Mouse (Mus musculus) midbrain, embryonic 15.5 days (tissue): Measurements from ENCODE around the gene Rps6kc1. TPM values are rescaled to one million over a fixed set of nuclear protein-coding genes. Genes with fewer than 3 reads are reported as not detected.

ENCODE experiments used
- ATAC-seq: fragments of 200-750 bp; cut with Nextera tagmentation; replicated peaks from 2 replicates; pipeline ENCODE4 v1.8.0; 2017; ENCODE audit warnings: moderate TSS enrichment
- H3K27ac ChIP-seq: fragments of 300-500 bp; sonication (generic); 2 replicates; pipeline ENCODE4 v1.5.1; 2015; ENCODE audit warnings: mild to moderate bottlenecking, inconsistent platforms
- H3K27me3 ChIP-seq: fragments of 300-500 bp; sonication (generic); replicated peaks from 2 replicates; pipeline ENCODE4 v1.6.1; 2015; ENCODE audit warnings: inconsistent platforms
- H3K36me3 ChIP-seq: fragments of 300-500 bp; sonication (generic); replicated peaks from 2 replicates; pipeline ENCODE4 v1.6.1; 2015; ENCODE audit warnings: inconsistent platforms
- H3K4me1 ChIP-seq: fragments of 300-500 bp; sonication (generic); 2 replicates; pipeline ENCODE4 v1.6.1; 2015; ENCODE audit warnings: inconsistent platforms
- H3K4me2 ChIP-seq: fragments of 300-500 bp; sonication (generic); 2 replicates; pipeline ENCODE4 v1.6.1; 2015; ENCODE audit warnings: inconsistent platforms, mild to moderate bottlenecking, moderate library complexity
- H3K4me3 ChIP-seq: fragments of 300-500 bp; sonication (generic); 2 replicates; pipeline ENCODE4 v1.5.1; 2015; ENCODE audit warnings: mild to moderate bottlenecking, inconsistent platforms
- H3K9ac ChIP-seq: fragments of 300-500 bp; sonication (generic); 2 replicates; pipeline ENCODE4 v1.6.1; 2015; ENCODE audit warnings: mild to moderate bottlenecking, inconsistent platforms
- H3K9me3 ChIP-seq: fragments of 300-500 bp; sonication (generic); 2 replicates; pipeline ENCODE4 v1.6.1; 2016; ENCODE audit warnings: inconsistent platforms
- WGBS: fragments of 180-500 bp; shearing (Covaris S2); methylation state at CpG from one replicate; pipeline ENCODE4 v1.1.7; 2015; ENCODE audit warnings: mixed read lengths; 5-methylcytosine and 5-hydroxymethylcytosine counted together
- polyA plus RNA-seq: library from polyadenylated mRNA; unstranded; fragments of >200 nt; fragmentation: Nextera tagmentation; extraction: Ambion mirVana; gene quantifications from 2 replicates; pipeline ENCODE4 v1.2.1, GENCODE M21; 2015

The Rps6kc1 gene
- polyA plus RNA-seq, 1 experiment from 2014 or later = 36.9 TPM

- Histone ChIP-seq H3K9ac (no peak overlapping the region), H3K27me3 (no peaks in the 10 kb centered on the region), H3K4me3 (no peak overlapping the region), H3K36me3 (no peaks in the 10 kb centered on the region), H3K4me1 (peaks cover 7% of the 10 kb centered on the region; the same call in 1 of the 2 replicates), H3K4me2 (no peak overlapping the region), H3K27ac (no peak overlapping the region), H3K9me3 (no peaks in the 10 kb centered on the region)
- 70% methylated on average over 11 of the region's 11 CpGs for WGBS
- no peak for ATAC-seq
Measured at GRCm38 (mm10) chr1:190816141-190816540, 95.4 kb downstream of the Rps6kc1 start.

- H3K36me3 ChIP-seq = peaks cover 5% of the 10 kb centered on the region; the same call in 1 of the 2 replicates
- no peak overlapping the region for H3K4me2 ChIP-seq
- H3K9me3 ChIP-seq = no peaks in the 10 kb centered on the region
- WGBS = 71% methylated on average over 6 of the region's 6 CpGs
- peaks cover 19% of the 10 kb centered on the region for H3K4me1 ChIP-seq
- no peak for ATAC-seq
- H3K9ac ChIP-seq = no peak overlapping the region
- H3K27me3 ChIP-seq = no peaks in the 10 kb centered on the region
- no peak overlapping the region for H3K4me3 ChIP-seq
- no peak overlapping the region for H3K27ac ChIP-seq
Measured at GRCm38 (mm10) chr1:190810408-190810807, 101.2 kb downstream of the Rps6kc1 start.

DNA sequence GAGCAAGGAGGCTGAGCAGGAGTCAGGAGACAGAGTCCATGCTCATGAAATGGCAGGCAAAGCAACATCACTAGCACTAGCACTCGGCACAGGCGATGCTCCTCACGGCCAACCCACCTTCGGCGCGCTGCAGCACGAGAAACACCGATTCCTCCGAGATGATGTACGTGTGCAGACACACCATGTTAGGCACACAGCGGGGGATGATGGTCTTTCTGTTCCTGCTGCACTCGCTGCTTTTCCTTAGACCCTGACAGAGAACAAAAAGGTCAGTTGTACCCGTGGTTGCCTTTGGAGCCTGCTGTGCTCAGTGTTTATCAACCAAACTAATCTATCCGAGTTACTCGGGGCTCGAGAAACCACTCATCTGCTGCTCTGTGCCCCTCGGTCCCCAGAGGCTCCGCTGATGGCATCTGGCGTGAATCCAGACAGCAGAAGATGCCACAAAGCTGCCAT is 102.8 kb downstream of the Rps6kc1 start:
- 16% methylated on average over 19 of the region's 19 CpGs for WGBS
- ATAC-seq = peak; percentile 46; the same call in 1 of the 2 replicates
- Histone ChIP-seq H3K4me2 (peak overlapping the region; percentile 11), H3K36me3 (peaks cover 5% of the 10 kb centered on the region; the same call in 1 of the 2 replicates), H3K9me3 (no peaks in the 10 kb centered on the region), H3K27ac (no peak overlapping the region; the same call in 1 of the 2 replicates), H3K4me3 (no peak overlapping the region), H3K27me3 (no peaks in the 10 kb centered on the region), H3K9ac (0 out of 2 replicates have a peak overlapping the region, but pooled peaks have one; percentile 10), H3K4me1 (peaks cover 19% of the 10 kb centered on the region)

DNA sequence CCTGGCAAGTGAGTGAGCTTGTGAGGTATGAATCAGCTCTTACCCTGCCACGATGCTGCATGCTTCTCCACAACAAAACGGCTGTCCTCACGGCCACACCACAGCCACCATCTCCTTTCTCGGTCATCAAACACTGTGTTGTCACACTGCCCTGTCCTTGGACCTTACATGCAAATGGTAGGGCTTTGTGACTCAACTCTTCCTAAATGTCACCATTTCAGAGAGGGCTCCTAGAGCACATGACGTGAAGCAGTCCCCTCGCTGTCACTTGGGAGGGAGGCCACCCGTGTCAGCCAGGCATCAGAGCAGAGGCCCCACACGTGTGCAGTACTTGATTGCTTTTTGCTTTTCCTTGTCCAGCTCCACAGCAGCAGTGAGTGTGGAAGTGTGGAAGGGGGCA is 104.8 kb downstream of the Rps6kc1 start:
- no peaks in the 10 kb centered on the region for H3K9me3 ChIP-seq
- WGBS = 91% methylated on average over 8 of the region's 8 CpGs
- H3K27me3 ChIP-seq = no peaks in the 10 kb centered on the region
- peaks cover 5% of the 10 kb centered on the region; the same call in 1 of the 2 replicates for H3K36me3 ChIP-seq
- no peak for ATAC-seq
- H3K4me3 ChIP-seq = no peak overlapping the region
- H3K9ac ChIP-seq = no peak overlapping the region
- no peak overlapping the region for H3K4me2 ChIP-seq
- H3K4me1 ChIP-seq = peaks cover 12% of the 10 kb centered on the region
- H3K27ac ChIP-seq = no peak overlapping the region

DNA sequence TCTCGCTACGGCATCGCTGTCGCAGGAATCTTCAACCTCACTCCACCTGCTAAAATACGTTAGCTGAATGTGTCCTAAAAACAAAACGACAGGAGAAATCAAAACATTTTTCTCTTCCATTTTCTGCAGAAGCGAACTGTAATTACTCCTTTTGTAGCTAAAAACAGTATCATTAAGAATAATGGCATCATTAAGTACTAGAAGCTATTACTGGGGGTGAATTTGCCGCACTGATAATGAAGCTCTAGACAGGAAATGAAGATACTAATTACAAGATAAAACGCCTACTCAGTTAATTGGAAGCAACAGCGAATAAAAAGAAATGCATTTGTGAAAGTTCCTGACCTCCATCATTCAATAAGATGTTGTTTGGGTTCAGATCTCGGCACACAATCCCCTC is 112.9 kb downstream of the Rps6kc1 start:
- Histone ChIP-seq H3K27me3 (no peaks in the 10 kb centered on the region), H3K4me1 (peaks cover 17% of the 10 kb centered on the region), H3K4me2 (no peak overlapping the region), H3K4me3 (no peak overlapping the region), H3K9me3 (no peaks in the 10 kb centered on the region), H3K27ac (no peak overlapping the region), H3K9ac (no peak overlapping the region), H3K36me3 (peaks cover 13% of the 10 kb centered on the region)
- 87% methylated on average over 11 of the region's 11 CpGs for WGBS
- no peak for ATAC-seq

- ATAC-seq = no peak
- Histone ChIP-seq H3K9ac (no peak overlapping the region), H3K27ac (no peak overlapping the region), H3K4me2 (no peak overlapping the region), H3K36me3 (peaks cover 13% of the 10 kb centered on the region), H3K4me1 (peaks cover 17% of the 10 kb centered on the region), H3K9me3 (no peaks in the 10 kb centered on the region), H3K27me3 (no peaks in the 10 kb centered on the region), H3K4me3 (no peak overlapping the region)
- WGBS = 81% methylated on average over 11 of the region's 11 CpGs
Measured at GRCm38 (mm10) chr1:190797483-190798058, 114.0 kb downstream of the Rps6kc1 start.

DNA sequence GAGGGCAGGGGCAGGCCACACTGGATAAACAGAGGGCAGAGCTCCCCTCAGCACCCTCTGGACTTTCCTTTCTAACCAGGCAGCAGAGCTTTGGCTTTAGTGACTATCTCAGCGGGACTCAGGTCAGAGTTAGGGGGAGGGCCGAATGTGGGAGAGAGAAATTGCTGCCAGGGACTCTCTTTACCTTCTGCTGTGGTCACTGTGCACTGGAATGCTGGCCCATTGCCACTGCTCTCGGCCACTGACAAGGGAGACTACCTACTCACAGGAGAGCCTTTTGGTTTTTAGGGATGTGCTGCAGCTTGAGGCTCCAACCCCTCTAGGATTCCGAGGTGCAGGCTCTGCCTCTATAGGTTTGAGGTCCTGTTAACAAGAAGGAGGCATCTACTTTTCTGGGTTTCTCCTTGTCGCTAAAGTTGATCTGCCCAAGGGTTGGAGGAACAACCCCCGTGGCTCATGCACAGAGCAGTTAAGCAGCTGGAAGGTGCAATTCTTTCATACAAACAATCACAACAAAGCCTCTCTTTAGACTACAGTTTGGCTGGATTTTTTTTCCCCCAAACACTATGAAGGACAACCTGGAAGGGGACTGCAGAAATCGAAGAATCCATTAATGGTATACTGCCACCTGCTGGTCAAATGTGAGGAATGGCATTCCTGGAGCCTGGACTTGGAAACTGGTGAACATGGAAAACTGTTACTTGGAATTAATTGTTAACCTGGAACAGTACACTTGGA is 114.7 kb downstream of the Rps6kc1 start:
- ATAC-seq = peak; percentile 73; the same call in 1 of the 2 replicates
- WGBS = 24% methylated on average over 7 of the region's 7 CpGs
- peaks cover 17% of the 10 kb centered on the region for H3K4me1 ChIP-seq
- peaks cover 13% of the 10 kb centered on the region for H3K36me3 ChIP-seq
- H3K27ac ChIP-seq = no peak overlapping the region
- H3K4me2 ChIP-seq = no peak overlapping the region
- no peak overlapping the region for H3K4me3 ChIP-seq
- H3K9me3 ChIP-seq = no peaks in the 10 kb centered on the region
- no peak overlapping the region for H3K9ac ChIP-seq
- no peaks in the 10 kb centered on the region for H3K27me3 ChIP-seq

- 82% methylated on average over 6 of the region's 6 CpGs for WGBS
- H3K36me3 ChIP-seq = no peaks in the 10 kb centered on the region
- H3K4me2 ChIP-seq = no peak overlapping the region
- H3K9me3 ChIP-seq = no peaks in the 10 kb centered on the region
- no peak overlapping the region for H3K27ac ChIP-seq
- peaks cover 24% of the 10 kb centered on the region for H3K4me1 ChIP-seq
- ATAC-seq = no peak
- no peak overlapping the region for H3K9ac ChIP-seq
- H3K27me3 ChIP-seq = no peaks in the 10 kb centered on the region
- no peak overlapping the region for H3K4me3 ChIP-seq
Measured at GRCm38 (mm10) chr1:190791638-190792037, 119.9 kb downstream of the Rps6kc1 start.

DNA sequence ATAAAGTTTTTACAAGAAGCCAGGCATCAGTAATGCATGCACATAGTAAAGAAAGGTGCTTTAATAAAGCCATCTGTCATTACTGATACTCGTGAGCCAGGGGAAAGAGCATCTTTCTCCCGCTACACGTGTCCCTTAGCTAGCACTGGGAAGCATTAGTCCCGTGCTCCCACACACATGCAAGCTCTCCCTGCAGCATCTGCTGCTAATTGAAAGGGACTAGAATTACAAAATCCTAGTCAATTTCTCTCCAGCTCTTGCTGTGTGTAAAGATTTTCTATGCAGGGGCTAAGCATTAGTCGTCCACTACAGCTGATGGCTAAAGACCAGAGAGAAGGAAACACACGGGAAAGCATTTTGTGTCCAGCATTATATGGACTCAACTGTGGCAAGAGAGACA is 120.8 kb downstream of the Rps6kc1 start:
- Histone ChIP-seq H3K27ac (no peak overlapping the region), H3K4me3 (no peak overlapping the region), H3K4me2 (no peak overlapping the region), H3K4me1 (peaks cover 16% of the 10 kb centered on the region), H3K36me3 (no peaks in the 10 kb centered on the region), H3K27me3 (no peaks in the 10 kb centered on the region), H3K9me3 (no peaks in the 10 kb centered on the region), H3K9ac (no peak overlapping the region)
- no peak for ATAC-seq
- WGBS = 34% methylated on average over 6 of the region's 6 CpGs

DNA sequence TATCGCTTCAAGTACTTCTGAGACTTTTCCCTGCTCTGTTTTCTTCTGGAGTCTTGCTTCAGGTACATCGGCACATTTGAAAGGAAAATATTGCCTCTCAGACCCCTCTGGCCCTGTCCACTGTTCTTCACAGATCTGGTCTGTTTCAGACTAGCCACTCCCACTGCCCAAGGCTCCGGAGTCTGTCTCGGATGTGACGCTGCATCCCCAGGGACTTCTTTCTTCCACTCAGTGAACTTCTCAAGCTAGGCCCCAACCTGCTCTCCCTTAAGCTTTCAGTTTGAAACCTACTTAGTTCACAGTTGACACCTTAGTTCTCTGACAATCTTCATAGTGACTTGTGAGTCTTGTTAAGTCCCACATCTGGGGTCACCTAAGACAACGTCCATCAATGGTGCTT is 133.9 kb downstream of the Rps6kc1 start:
- Histone ChIP-seq H3K4me2 (no peak overlapping the region), H3K36me3 (0 out of 2 replicates have a peak, but pooled peaks cover 7% of the 10 kb centered on the region), H3K9me3 (no peaks in the 10 kb centered on the region), H3K27ac (no peak overlapping the region), H3K9ac (no peak overlapping the region), H3K27me3 (no peaks in the 10 kb centered on the region), H3K4me1 (no peaks in the 10 kb centered on the region), H3K4me3 (no peak overlapping the region)
- ATAC-seq = no peak
- WGBS = 74% methylated on average over 6 of the region's 6 CpGs

DNA sequence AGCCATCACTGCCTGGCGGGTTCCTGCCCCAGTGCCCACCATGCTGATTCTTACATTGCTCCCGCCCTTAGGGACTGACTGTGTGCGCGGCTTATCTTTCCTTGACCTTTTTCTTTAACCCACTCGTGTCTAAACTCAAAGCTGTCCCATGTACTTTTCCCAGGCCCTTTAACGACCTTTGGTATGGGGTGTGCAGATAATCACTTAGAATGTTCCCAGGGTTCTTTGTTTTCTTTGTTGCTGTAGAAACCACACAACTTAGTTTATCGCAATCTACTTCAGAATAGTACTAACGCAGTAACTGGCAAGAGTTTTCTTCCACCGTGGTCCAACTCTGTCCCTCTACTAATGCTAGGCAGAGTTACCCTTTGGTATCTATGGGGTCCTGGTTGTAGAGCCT is 135.3 kb downstream of the Rps6kc1 start:
- Histone ChIP-seq H3K4me3 (no peak overlapping the region), H3K9ac (no peak overlapping the region)
- WGBS = 89% methylated on average over 9 of the region's 9 CpGs

DNA sequence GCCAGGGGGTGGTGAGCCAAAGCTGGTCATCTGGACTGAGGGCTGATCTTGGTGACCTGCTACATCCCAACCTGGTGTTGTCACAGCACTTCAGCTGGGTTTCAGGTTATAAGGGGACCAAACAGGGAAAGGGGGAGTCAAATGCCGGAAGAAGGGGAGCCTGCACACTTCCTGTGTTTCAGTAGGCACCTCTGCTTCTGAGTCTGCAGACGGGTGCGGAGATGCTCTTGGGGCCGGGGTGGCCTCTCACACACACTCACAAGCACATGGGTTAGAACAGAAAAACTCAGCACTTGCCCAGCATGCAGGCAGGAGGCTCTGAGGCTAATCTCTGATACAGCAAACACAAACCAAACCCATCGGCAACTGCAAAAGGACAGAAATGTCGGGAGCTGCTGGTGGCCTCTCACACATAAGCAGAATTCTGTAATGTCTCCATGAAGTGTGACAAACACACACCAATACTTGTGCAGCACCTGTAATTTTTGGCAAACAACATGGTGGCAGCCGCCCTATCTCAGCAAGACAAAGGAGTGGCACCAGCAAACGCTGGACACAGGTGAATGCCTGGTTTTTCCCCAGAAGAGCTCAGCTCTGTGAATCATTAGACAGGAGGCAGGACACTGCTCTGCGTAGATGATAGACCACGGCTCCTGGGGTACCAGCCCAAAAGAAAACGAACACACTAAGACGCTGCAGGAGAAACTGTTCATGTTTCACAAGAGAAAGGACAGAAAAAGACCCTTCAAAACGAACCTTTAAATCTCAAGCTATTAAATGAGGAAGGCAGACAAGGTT is 139.3 kb downstream of the Rps6kc1 start:
- Histone ChIP-seq H3K27me3 (no peaks in the 10 kb centered on the region), H3K27ac (no peak overlapping the region), H3K4me2 (no peak overlapping the region), H3K9ac (no peak overlapping the region), H3K9me3 (no peaks in the 10 kb centered on the region), H3K36me3 (0 out of 2 replicates have a peak, but pooled peaks cover 4% of the 10 kb centered on the region), H3K4me3 (no peak overlapping the region), H3K4me1 (no peaks in the 10 kb centered on the region)
- ATAC-seq = no peak
- 88% methylated on average over 13 of the region's 13 CpGs for WGBS

More for the DNA sequence above, 135.3 kb downstream of the Rps6kc1 start:
- Histone ChIP-seq H3K9me3 (no peaks in the 10 kb centered on the region), H3K36me3 (0 out of 2 replicates have a peak, but pooled peaks cover 7% of the 10 kb centered on the region), H3K4me1 (no peaks in the 10 kb centered on the region), H3K4me2 (no peak overlapping the region), H3K27me3 (no peaks in the 10 kb centered on the region), H3K27ac (no peak overlapping the region)
- ATAC-seq = no peak
